Mouse (Mus musculus) kidney, adult 2 months (tissue): Measurements from ENCODE around the gene Ltb.

Source experiments
- CTCF ChIP-seq: fragments of 200-500 bp; conservative IDR thresholded peaks from 2 replicates; pipeline ENCODE4 v1.5.1; 2011; ENCODE audit warnings: low read depth, mild to moderate bottlenecking, control low read depth, low read length, moderate library complexity, mixed read lengths; ENCODE audit not compliant: insufficient read depth, insufficient read length
- POLR2A ChIP-seq: fragments of 200-500 bp; IDR thresholded peaks from one replicate; pipeline ENCODE4 v1.6.1; 2011; ENCODE audit warnings: low read depth, low read length, control low read depth

DNA sequence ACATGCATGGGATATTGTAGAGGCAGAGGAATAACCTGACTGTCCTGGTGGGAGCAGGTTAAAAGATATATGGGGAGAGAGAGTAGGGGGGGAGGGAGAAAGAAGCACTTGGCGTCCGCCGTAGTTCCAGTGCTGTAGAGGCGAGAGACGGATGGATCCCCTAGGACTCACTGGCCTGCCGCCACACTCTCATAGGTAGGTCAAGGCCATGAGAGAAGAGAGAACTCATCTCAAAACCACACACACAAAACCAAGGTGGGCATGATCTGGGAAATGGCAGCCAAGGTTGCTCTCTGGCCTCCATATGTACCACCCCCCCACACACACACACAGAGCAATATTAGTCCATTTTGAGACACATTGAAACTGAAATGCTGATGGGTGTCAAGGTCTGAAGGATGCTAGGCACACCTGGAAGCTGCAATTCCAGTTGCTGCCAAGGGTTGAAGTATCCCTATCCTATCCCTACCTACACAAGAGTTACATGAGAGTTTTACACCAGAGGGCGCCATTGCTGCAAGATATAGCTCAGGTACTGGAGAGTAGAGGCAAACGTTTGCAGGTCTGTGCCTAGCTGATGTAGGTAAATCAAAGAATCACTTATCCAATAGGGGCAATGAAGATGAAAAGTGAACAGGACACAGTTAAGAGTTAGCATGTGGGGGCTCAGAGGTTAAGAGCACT is 27.7 kb upstream of the Ltb start:
- TF ChIP-seq CTCF (peak; percentile 64), POLR2A (no peak)
